Mouse (Mus musculus) ovary, postnatal 36 days (tissue): ENCODE measurements at regions not wholly inside any gene's neighbourhood (a gene's known extent, or its start where the extent isn't known, plus 50 kb on each side); places are given as distances from the start of the nearest gene placed in this dataset.
"Not testable (repeated sequence)": the region's sequence is repeated elsewhere in the genome, so short reads cannot be mapped to it uniquely, and the experiment has no call there.

Experiments
- DNase-seq: peaks from one replicate; pipeline ENCODE4 v3.0.0; 2022; ENCODE audit warnings: low spot score, mixed read lengths

- no peak for DNase-seq
Measured at GRCm38 (mm10) chr11:114483823-114484667, 184.3 kb upstream of the Rpl38 start.

GRCm38 (mm10) chr11:114483350-114483749 lies 185.0 kb upstream of the Rpl38 start:
- DNase-seq = not testable (repeated sequence)

- DNase-seq = no peak
Measured at GRCm38 (mm10) chr11:114482070-114482469, 186.3 kb upstream of the Rpl38 start.

- no peak for DNase-seq
Measured at GRCm38 (mm10) chr11:114481037-114481436, 187.3 kb upstream of the Rpl38 start.

GRCm38 (mm10) chr11:114480119-114480540 lies 188.2 kb upstream of the Rpl38 start:
- DNase-seq = no peak

GRCm38 (mm10) chr11:114478736-114479135 lies 189.6 kb upstream of the Rpl38 start:
- DNase-seq = no peak

GRCm38 (mm10) chr11:114477365-114477764 lies 191.0 kb upstream of the Rpl38 start:
- no peak for DNase-seq

GRCm38 (mm10) chr11:114472501-114473260 lies 195.6 kb upstream of the Rpl38 start:
- DNase-seq = peak; percentile 36

- DNase-seq = peak; percentile 78
Measured at GRCm38 (mm10) chr11:114468394-114468793, 199.9 kb upstream of the Rpl38 start.

GRCm38 (mm10) chr11:114467803-114468202 lies 200.5 kb upstream of the Rpl38 start:
- DNase-seq = no peak

- DNase-seq = no peak
Measured at GRCm38 (mm10) chr11:114465486-114465885, 202.8 kb upstream of the Rpl38 start.

GRCm38 (mm10) chr11:114462755-114463374 lies 205.5 kb upstream of the Rpl38 start:
- DNase-seq = peak; percentile 52

GRCm38 (mm10) chr11:114454876-114455330 lies 213.4 kb upstream of the Rpl38 start:
- DNase-seq = no peak

GRCm38 (mm10) chr11:114448776-114449401 lies 219.4 kb upstream of the Rpl38 start:
- DNase-seq = peak; percentile 60

GRCm38 (mm10) chr11:114447461-114447847 lies 220.9 kb upstream of the Rpl38 start:
- DNase-seq = no peak

GRCm38 (mm10) chr11:114446617-114447460 lies 221.5 kb upstream of the Rpl38 start:
- DNase-seq = peak; percentile 42

- DNase-seq = no peak
Measured at GRCm38 (mm10) chr11:114446075-114446616, 222.2 kb upstream of the Rpl38 start.

GRCm38 (mm10) chr11:114444211-114444610 lies 224.1 kb upstream of the Rpl38 start:
- no peak for DNase-seq

- DNase-seq = no peak
Measured at GRCm38 (mm10) chr11:114443444-114443843, 224.9 kb upstream of the Rpl38 start.

GRCm38 (mm10) chr11:114439314-114439713 lies 229.0 kb upstream of the Rpl38 start:
- no peak for DNase-seq

- no peak for DNase-seq
Measured at GRCm38 (mm10) chr11:114435788-114436187, 232.5 kb upstream of the Rpl38 start.
